Mouse (Mus musculus) lung, adult 2 months (tissue): ENCODE data around the gene Lgr5. TPM values are rescaled to one million over a fixed set of nuclear protein-coding genes. Genes with fewer than 3 reads are reported as not detected.

Source experiments
- DNase-seq: peaks from one replicate; pipeline ENCODE4 v3.0.0; 2022
- H3K4me1 ChIP-seq: fragments of 200-500 bp; 2 replicates; pipeline ENCODE4 v1.6.1; 2011; ENCODE audit warnings: low read length; ENCODE audit not compliant: control insufficient read depth, insufficient read depth
- H3K4me3 ChIP-seq: fragments of 200-500 bp; replicated peaks from 2 replicates; pipeline ENCODE3; 2011; ENCODE audit warnings: low read depth, mild to moderate bottlenecking, control low read depth, low read length; ENCODE audit errors: extremely low read depth
- CTCF ChIP-seq: fragments of 200-500 bp; IDR thresholded peaks from 2 replicates; pipeline ENCODE4 v1.5.1; 2011; ENCODE audit warnings: mild to moderate bottlenecking, low read length, control low read depth; ENCODE audit not compliant: insufficient read depth
- POLR2A ChIP-seq: fragments of 200-500 bp; IDR thresholded peaks from 2 replicates; pipeline ENCODE4 v1.6.1; 2011; ENCODE audit warnings: low read depth, mild to moderate bottlenecking, control low read depth, low read length, borderline replicate concordance; ENCODE audit errors: extremely low read depth
- WGBS: fragments of 180-500 bp; shearing (Covaris S2); methylation state at CpG from one replicate; pipeline ENCODE4 v1.1.7; 2018; 5-methylcytosine and 5-hydroxymethylcytosine counted together
- polyA plus RNA-seq: library from polyadenylated mRNA; depleted of rRNA; stranded (reverse); fragments of >200 nt; gene quantifications from 2 replicates; pipeline ENCODE4 v1.2.3, GENCODE M21; 2012

The Lgr5 gene
- polyA plus RNA-seq, 1 experiment: 0.43 TPM

DNA sequence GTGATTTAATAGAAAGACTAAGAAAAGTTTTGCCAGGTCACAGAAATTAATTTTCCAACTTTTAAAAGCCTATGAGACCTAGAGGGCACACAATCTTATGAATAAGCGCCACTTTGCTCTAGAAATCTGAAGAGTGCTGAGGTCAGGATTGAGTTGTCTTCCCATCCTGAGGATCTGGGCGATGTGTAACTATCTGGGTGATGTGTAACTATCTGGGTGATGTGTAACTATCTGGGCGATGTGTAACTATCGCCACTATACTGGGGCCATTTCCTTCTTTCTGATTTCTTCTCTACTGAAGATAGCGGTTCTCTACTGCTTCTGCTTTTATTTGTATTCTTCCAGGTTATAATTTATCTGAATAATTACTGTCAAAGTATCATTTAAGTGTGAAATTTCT lies 76.6 kb downstream of the Lgr5 start:
- no peaks in the 10 kb centered on the region for H3K4me1 ChIP-seq
- 86% methylated on average over 5 of the region's 5 CpGs for WGBS
- H3K4me3 ChIP-seq: no peak overlapping the region
- TF ChIP-seq CTCF: no peak
- DNase-seq: no peak

GRCm38 (mm10) chr10:115505631-115506239 lies 81.8 kb downstream of the Lgr5 start:
- TF ChIP-seq CTCF (no peak), POLR2A (no peak)
- DNase-seq: no peak
- no peaks in the 10 kb centered on the region for H3K4me1 ChIP-seq
- WGBS: 53% methylated on average over 16 of the region's 16 CpGs
- H3K4me3 ChIP-seq: no peak overlapping the region

DNA sequence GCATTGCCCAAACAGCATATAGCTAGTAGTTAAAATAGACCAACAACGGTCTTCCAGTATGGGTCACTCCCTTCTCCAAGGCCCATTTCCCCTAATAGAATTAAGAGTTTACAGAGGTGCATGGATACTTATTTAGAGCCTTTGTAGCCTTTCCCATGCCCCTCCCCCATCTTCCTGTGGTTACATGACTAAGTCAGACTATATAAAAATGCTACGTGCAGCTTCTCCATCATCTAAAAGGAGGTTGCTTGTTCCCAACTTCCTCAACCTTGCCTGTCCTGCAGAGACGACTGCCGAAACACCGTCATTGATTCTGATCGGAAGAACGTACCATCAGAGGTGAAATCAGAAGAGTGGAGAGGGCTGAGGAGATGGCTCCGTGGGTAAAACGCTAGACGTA lies 82.4 kb downstream of the Lgr5 start:
- DNase-seq: no peak
- TF ChIP-seq CTCF (no peak), POLR2A (no peak)
- no peaks in the 10 kb centered on the region for H3K4me1 ChIP-seq
- no peak overlapping the region for H3K4me3 ChIP-seq
- WGBS: 72% methylated on average over 10 of the region's 10 CpGs

DNA sequence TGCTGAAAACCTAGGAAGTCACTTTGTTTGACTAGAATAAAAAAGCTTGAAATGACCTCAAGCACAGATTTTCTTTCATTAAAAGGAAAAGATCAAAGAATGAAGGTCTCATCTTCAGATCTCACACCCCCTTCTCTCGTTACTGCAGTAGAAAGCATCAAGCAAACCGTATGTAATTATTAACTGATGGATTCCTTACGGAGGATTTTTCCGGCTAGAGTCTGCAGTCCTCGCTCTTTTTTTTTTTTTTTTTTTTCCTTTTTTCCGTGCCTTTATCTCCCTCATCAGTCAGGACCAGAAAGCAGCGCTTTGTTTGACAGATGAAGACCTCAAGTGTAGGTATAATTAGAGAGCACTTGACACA lies 93.8 kb downstream of the Lgr5 start:
- TF ChIP-seq CTCF (no peak), POLR2A (no peak)
- Histone ChIP-seq H3K4me3 (no peak overlapping the region), H3K4me1 (no peaks in the 10 kb centered on the region)
- DNase-seq: no peak
- 13% methylated on average over 7 of the region's 7 CpGs for WGBS

GRCm38 (mm10) chr10:115492956-115493777 lies 94.4 kb downstream of the Lgr5 start:
- TF ChIP-seq POLR2A (no peak), CTCF (no peak)
- no peaks in the 10 kb centered on the region for H3K4me1 ChIP-seq
- WGBS: 43% methylated on average over 12 of the region's 12 CpGs
- H3K4me3 ChIP-seq: no peak overlapping the region
- no peak for DNase-seq

GRCm38 (mm10) chr10:115491803-115492510 lies 95.6 kb downstream of the Lgr5 start:
- Histone ChIP-seq H3K4me3 (no peak overlapping the region), H3K4me1 (no peaks in the 10 kb centered on the region)
- DNase-seq: no peak
- no peak for TF ChIP-seq CTCF
- TF ChIP-seq POLR2A: no peak
- WGBS: 92% methylated on average over 7 of the region's 7 CpGs

DNA sequence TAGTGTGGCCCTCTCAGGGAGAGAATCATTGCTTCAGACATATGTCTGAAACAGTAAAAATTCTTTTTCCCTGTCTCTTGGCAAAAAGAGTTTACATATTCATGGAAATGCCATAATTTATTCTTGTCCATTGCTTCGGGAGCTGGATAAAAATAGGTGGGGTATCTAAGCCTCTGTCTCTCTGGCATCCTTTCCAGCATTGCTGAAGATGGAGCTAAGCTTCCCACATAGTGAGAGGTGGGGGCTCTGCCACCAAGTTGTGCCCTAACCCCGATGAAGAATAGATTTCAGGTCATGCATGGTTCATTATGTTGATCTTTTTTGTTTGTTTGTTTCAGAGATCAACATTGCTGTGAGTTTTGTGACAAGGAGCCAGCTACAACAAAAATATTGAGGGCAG lies 102.0 kb downstream of the Lgr5 start:
- H3K4me1 ChIP-seq: no peaks in the 10 kb centered on the region
- TF ChIP-seq CTCF: no peak
- TF ChIP-seq POLR2A: no peak
- WGBS: 63% methylated on average over 2 of the region's 2 CpGs

GRCm38 (mm10) chr10:115484660-115485059 lies 102.9 kb downstream of the Lgr5 start:
- DNase-seq: no peak
- no peak overlapping the region for H3K4me3 ChIP-seq
- TF ChIP-seq CTCF (no peak), POLR2A (no peak)
- H3K4me1 ChIP-seq: no peaks in the 10 kb centered on the region
- WGBS: 61% methylated on average over 3 of the region's 3 CpGs

More for the DNA sequence above, 102.0 kb downstream of the Lgr5 start:
- H3K4me3 ChIP-seq: no peak overlapping the region
- DNase-seq: no peak

- 19% methylated on average over 19 of the region's 20 CpGs for WGBS
- no peak for DNase-seq
- Histone ChIP-seq H3K4me3 (no peak overlapping the region), H3K4me1 (no peaks in the 10 kb centered on the region)
- no peak for TF ChIP-seq POLR2A
- TF ChIP-seq CTCF: no peak
Observed at GRCm38 (mm10) chr10:115478441-115479141, 109.0 kb downstream of the Lgr5 start.
